Mouse (Mus musculus): ENCODE measurements around the gene H6pd.

H6pd gene

GRCm38 (mm10) chr4:149975730-149976254 lies 33.0 kb downstream of the H6pd start:
- DNase-seq (ENCODE audit: low spot score in 2 of 2): no peak

GRCm38 (mm10) chr4:149975291-149975690 lies 33.5 kb downstream of the H6pd start:
- no peak for DNase-seq (ENCODE audit: low spot score in 2 of 2)

GRCm38 (mm10) chr4:149971393-149971792 lies 37.4 kb downstream of the H6pd start:
- no peak for DNase-seq (ENCODE audit: low spot score in 2 of 2)

GRCm38 (mm10) chr4:149968526-149968925 lies 40.3 kb downstream of the H6pd start:
- DNase-seq (ENCODE audit: low spot score in 2 of 2): no peak

GRCm38 (mm10) chr4:149966963-149967362 lies 41.9 kb downstream of the H6pd start:
- no peak for DNase-seq (ENCODE audit: low spot score in 2 of 2)

- no peak for DNase-seq (ENCODE audit: low spot score in 2 of 2)
These were observed 42.6 kb downstream of the H6pd start for GRCm38 (mm10) chr4:149966252-149966651.

GRCm38 (mm10) chr4:149965672-149966071 lies 43.2 kb downstream of the H6pd start:
- DNase-seq (ENCODE audit: low spot score in 2 of 2): no peak

- DNase-seq (ENCODE audit: low spot score in 2 of 2): no peak
These were observed 43.6 kb downstream of the H6pd start for GRCm38 (mm10) chr4:149965242-149965641.

GRCm38 (mm10) chr4:149964770-149965169 lies 44.1 kb downstream of the H6pd start:
- DNase-seq (ENCODE audit: low spot score in 2 of 2): no peak

GRCm38 (mm10) chr4:149964285-149964684 lies 44.5 kb downstream of the H6pd start:
- DNase-seq (ENCODE audit: low spot score in 2 of 2): no peak

- DNase-seq (ENCODE audit: low spot score in 2 of 2): no peak
These were observed 48.4 kb downstream of the H6pd start for GRCm38 (mm10) chr4:149960391-149960790.

- DNase-seq (ENCODE audit: low spot score in 2 of 2): no peak
These were observed 49.0 kb downstream of the H6pd start for GRCm38 (mm10) chr4:149959816-149960215.

- peak; percentile 90 to 92 for DNase-seq (ENCODE audit: low spot score in 2 of 2)
These were observed 50.3 kb downstream of the H6pd start for GRCm38 (mm10) chr4:149958566-149958965.

- DNase-seq (ENCODE audit: low spot score in 2 of 2): no peak
These were observed 52.8 kb downstream of the H6pd start for GRCm38 (mm10) chr4:149956048-149956447.

- no peak for DNase-seq (ENCODE audit: low spot score in 2 of 2)
These were observed 53.2 kb downstream of the H6pd start for GRCm38 (mm10) chr4:149955631-149956030.

- DNase-seq (ENCODE audit: low spot score in 2 of 2): peak; percentile 94 to 95
These were observed 53.9 kb downstream of the H6pd start, which contains the start of gene Spsb1 for GRCm38 (mm10) chr4:149954893-149955439. Gene Spsb1 (minus strand): TSS chr4:149955043.

- peak; percentile 48 to 68 for DNase-seq (ENCODE audit: low spot score in 2 of 2)
These were observed 55.0 kb downstream of the H6pd start for GRCm38 (mm10) chr4:149953621-149954481.

GRCm38 (mm10) chr4:149952201-149952600 lies 56.6 kb downstream of the H6pd start:
- no peak for DNase-seq (ENCODE audit: low spot score in 2 of 2)

GRCm38 (mm10) chr4:149951201-149951600 lies 57.6 kb downstream of the H6pd start:
- DNase-seq (ENCODE audit: low spot score in 2 of 2): no peak

- DNase-seq (ENCODE audit: low spot score in 2 of 2): no peak
These were observed 59.1 kb downstream of the H6pd start for GRCm38 (mm10) chr4:149949691-149950090.

- DNase-seq (ENCODE audit: low spot score in 2 of 2): peak; percentile 27 to 39
These were observed 60.7 kb downstream of the H6pd start for GRCm38 (mm10) chr4:149948119-149948518.

- no peak for DNase-seq (ENCODE audit: low spot score in 2 of 2)
These were observed 61.4 kb downstream of the H6pd start for GRCm38 (mm10) chr4:149947396-149947795.

GRCm38 (mm10) chr4:149945194-149945593 lies 63.6 kb downstream of the H6pd start:
- DNase-seq (ENCODE audit: low spot score in 2 of 2): no peak

All from right cerebral cortex, adult 2 months (tissue).